ENCODE assay signal across 10 mouse cellular contexts in the genomic region with DNA sequence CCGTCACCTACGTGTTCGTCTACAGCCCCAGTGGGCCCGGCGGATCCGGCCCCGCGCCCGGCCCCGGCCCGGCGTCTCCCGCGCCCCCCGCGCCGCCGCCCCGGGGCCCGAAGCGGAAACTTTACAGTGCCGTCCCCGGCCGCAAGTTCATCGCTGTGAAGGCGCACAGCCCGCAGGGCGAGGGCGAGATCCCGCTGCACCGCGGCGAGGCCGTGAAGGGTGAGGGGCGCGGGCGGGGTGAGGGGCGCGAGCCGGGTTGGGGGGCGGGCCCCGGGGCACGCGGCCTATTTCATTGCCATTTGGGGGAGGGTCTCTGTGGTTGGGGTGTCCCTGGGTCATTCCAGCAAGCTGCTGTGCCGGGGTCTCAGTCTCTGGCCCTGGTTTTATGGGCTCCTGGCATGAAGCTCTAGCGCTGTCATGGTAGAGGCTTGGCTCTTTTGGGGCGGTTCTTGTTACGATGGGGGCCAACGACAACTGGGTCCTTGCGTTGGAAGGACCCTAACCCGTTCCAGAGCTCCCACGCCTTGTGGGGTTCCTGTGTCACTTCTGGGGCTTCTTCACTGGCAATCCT. TPM values are rescaled to one million over a fixed set of nuclear protein-coding genes. Genes with fewer than 3 reads are reported as not detected.
DNase-seq lines count a peak whose midpoint lies in the region; ATAC-seq and TF ChIP-seq lines count a peak whose summit lies in the region.
"Had no signal": no experiment of that assay in that cellular context is flagged by ENCODE, and none has a peak within 500 bp of the region (broad histone marks: within the 10 kb centered on the region; RNA-seq: fewer than 3 reads in every experiment).

No protein-coding gene starts in this region.

- peaks cover 13% of the 10 kb centered on the region for H3K4me1 ChIP-seq in kidney, embryonic 15.5 days
- peaks cover 15% of the 10 kb centered on the region for H3K4me1 ChIP-seq in embryonic facial prominence, embryonic 15.5 days
- peaks cover 12% of the 10 kb centered on the region for H3K4me1 ChIP-seq in limb, embryonic 12.5 days (replicated peaks)
- H3K4me1 ChIP-seq in olfactory bulb, adult 2 months (ENCODE audit: control insufficient read depth, insufficient read depth, low read length): peaks cover 17% of the 10 kb centered on the region

- ATAC-seq in kidney, embryonic 15.5 days (replicated peaks; ENCODE audit: low FRiP score): 0 out of 2 replicates have a peak, but pooled peaks have one; percentile 9
- no peak for ATAC-seq in embryonic facial prominence, embryonic 15.5 days (ENCODE audit: insufficient number of reproducible peaks, low FRiP score, low TSS enrichment, low read depth)
- ATAC-seq in limb, embryonic 12.5 days (ENCODE audit: insufficient number of reproducible peaks, insufficient read depth, low FRiP score, low TSS enrichment, low read depth): peak; percentile 63
- no peak for ATAC-seq in CD4-positive, CD25-positive, alpha-beta regulatory T cell, adult 4 months
- ATAC-seq: Patski had no signal

- TF ChIP-seq POLR2A in olfactory bulb, adult 2 months (IDR thresholded peaks at IDR 0.05; ENCODE audit: insufficient read depth, low read depth, low read length): no peak

- peak overlapping the region; percentile 94 for H3K4me2 ChIP-seq in kidney, embryonic 15.5 days
- peak overlapping the region; percentile 93 for H3K4me2 ChIP-seq in embryonic facial prominence, embryonic 15.5 days (replicated peaks)
- peak overlapping the region; percentile 96 for H3K4me2 ChIP-seq in limb, embryonic 12.5 days

- DNase-seq in kidney, adult 8-10 months: no peak
- DNase-seq in layer of hippocampus, postnatal 36 days: no peak
- no peak for DNase-seq in spleen, postnatal 14 days (ENCODE audit: low spot score in 2 of 2)

- 6% methylated on average over 52 of the region's 52 CpGs for WGBS in kidney, embryonic 15.5 days
- 8% methylated on average over 47 of the region's 52 CpGs for WGBS in embryonic facial prominence, embryonic 15.5 days
- 6% methylated on average over 48 of the region's 52 CpGs for WGBS in limb, embryonic 12.5 days
- WGBS in olfactory bulb, adult 2 months: 13% methylated on average over 51 of the region's 52 CpGs

- no peaks in the 10 kb centered on the region for H3K9me3 ChIP-seq in kidney, embryonic 15.5 days (replicated peaks)
- H3K9me3 ChIP-seq in embryonic facial prominence, embryonic 15.5 days (replicated peaks): no peaks in the 10 kb centered on the region
- H3K9me3 ChIP-seq in limb, embryonic 12.5 days: no peaks in the 10 kb centered on the region

- H3K9ac ChIP-seq in kidney, embryonic 15.5 days: peak overlapping the region; percentile 45
- peak overlapping the region; percentile 57 for H3K9ac ChIP-seq in embryonic facial prominence, embryonic 15.5 days
- peak overlapping the region; percentile 75 for H3K9ac ChIP-seq in limb, embryonic 12.5 days (replicated peaks)

- no peak overlapping the region for H3K27ac ChIP-seq in kidney, embryonic 15.5 days
- no peak overlapping the region for H3K27ac ChIP-seq in embryonic facial prominence, embryonic 15.5 days (replicated peaks)
- H3K27ac ChIP-seq in limb, embryonic 12.5 days: no peak overlapping the region
- H3K27ac ChIP-seq in olfactory bulb, adult 2 months (ENCODE audit: insufficient read depth, low read depth, low read length): no peak overlapping the region
- H3K27ac ChIP-seq: macrophage had no signal

- no peak for TF ChIP-seq CTCF in olfactory bulb, adult 2 months (IDR thresholded peaks at IDR 0.05; ENCODE audit: insufficient read depth, low read depth, low read length)

- peaks cover 48% of the 10 kb centered on the region for H3K27me3 ChIP-seq in kidney, embryonic 15.5 days
- peaks cover 19% of the 10 kb centered on the region; the same call in 1 of the 2 replicates for H3K27me3 ChIP-seq in embryonic facial prominence, embryonic 15.5 days
- peaks cover 36% of the 10 kb centered on the region for H3K27me3 ChIP-seq in limb, embryonic 12.5 days

- no peaks in the 10 kb centered on the region for H3K36me3 ChIP-seq in kidney, embryonic 15.5 days
- H3K36me3 ChIP-seq in embryonic facial prominence, embryonic 15.5 days: no peaks in the 10 kb centered on the region; the same call in 1 of the 2 replicates
- H3K36me3 ChIP-seq in limb, embryonic 12.5 days: no peaks in the 10 kb centered on the region; the same call in 1 of the 2 replicates

- H3K4me3 ChIP-seq in kidney, embryonic 15.5 days (replicated peaks): peak overlapping the region; percentile 65
- peak overlapping the region; percentile 64 for H3K4me3 ChIP-seq in embryonic facial prominence, embryonic 15.5 days (replicated peaks)
- peak overlapping the region; percentile 74 for H3K4me3 ChIP-seq in limb, embryonic 12.5 days (replicated peaks)
- peak overlapping the region; percentile 53 for H3K4me3 ChIP-seq in olfactory bulb, adult 2 months (ENCODE audit: insufficient read depth, low read depth, low read length)

RNA-seq across cellular contexts. Expression of gene Shank3, which starts 24.7 kb away (rescaled TPM):
- 1.8 and 2.2 TPM in 2 replicates for polyA plus RNA-seq in kidney, embryonic 15.5 days (2015; fragmentation: Nextera tagmentation; extraction: Ambion mirVana)
- 2.3 and 3.0 TPM in 2 replicates for polyA plus RNA-seq in embryonic facial prominence, embryonic 15.5 days (2015; fragmentation: Nextera tagmentation; extraction: Ambion mirVana)
- polyA plus RNA-seq in limb, embryonic 12.5 days (2016; fragmentation: Nextera tagmentation; extraction: Ambion mirVana): 2.4 and 3.2 TPM in 2 replicates
- polyA plus RNA-seq in olfactory bulb, adult 2 months (2012; ENCODE audit: insufficient read depth, insufficient read length, low replicate concordance, missing spikeins): not detected in 2 replicates
- total RNA-seq in layer of hippocampus, postnatal 36 days (2021): 100 to 1,000 TPM; 244 to 255 TPM
- not detected for polyA plus RNA-seq in CD4-positive, CD25-positive, alpha-beta regulatory T cell, adult 4 months (2017; shearing (Covaris generic))
- polyA plus RNA-seq: macrophage had no signal

RNA-seq across cellular contexts. Expression of gene Acr, which starts 44.0 kb away (rescaled TPM):
- polyA plus RNA-seq in kidney, embryonic 15.5 days (2015; fragmentation: Nextera tagmentation; extraction: Ambion mirVana): 0.22 and 0.27 TPM in 2 replicates
- 0.13 and 0.24 TPM in 2 replicates for polyA plus RNA-seq in embryonic facial prominence, embryonic 15.5 days (2015; fragmentation: Nextera tagmentation; extraction: Ambion mirVana)
- polyA plus RNA-seq in limb, embryonic 12.5 days (2016; fragmentation: Nextera tagmentation; extraction: Ambion mirVana): 0.28 TPM in 1 of 2 replicates, not detected in the other
- polyA plus RNA-seq in olfactory bulb, adult 2 months (2012; ENCODE audit: insufficient read depth, insufficient read length, low replicate concordance, missing spikeins): not detected in 2 replicates
- 1 to 10 TPM in 1 of 2 experiments, under 1 TPM in 1; 0.91 to 1.2 TPM for total RNA-seq in layer of hippocampus, postnatal 36 days (2021)
- polyA plus RNA-seq in CD4-positive, CD25-positive, alpha-beta regulatory T cell, adult 4 months (2017; shearing (Covaris generic)): not detected
- polyA plus RNA-seq: macrophage, Patski had no signal

RNA-seq across cellular contexts. Expression of gene Arsa, which starts 46.9 kb away (rescaled TPM):
- 14.4 and 18.7 TPM in 2 replicates for polyA plus RNA-seq in kidney, embryonic 15.5 days (2015; fragmentation: Nextera tagmentation; extraction: Ambion mirVana)
- 27.8 and 30.1 TPM in 2 replicates for polyA plus RNA-seq in embryonic facial prominence, embryonic 15.5 days (2015; fragmentation: Nextera tagmentation; extraction: Ambion mirVana)
- polyA plus RNA-seq in limb, embryonic 12.5 days (2016; fragmentation: Nextera tagmentation; extraction: Ambion mirVana): 15.2 and 15.6 TPM in 2 replicates
- polyA plus RNA-seq in olfactory bulb, adult 2 months (2012; ENCODE audit: insufficient read depth, insufficient read length, low replicate concordance, missing spikeins): not detected in 2 replicates
- 10 to 100 TPM; 28.6 to 30.6 TPM for total RNA-seq in layer of hippocampus, postnatal 36 days (2021)
- polyA plus RNA-seq in CD4-positive, CD25-positive, alpha-beta regulatory T cell, adult 4 months (2017; shearing (Covaris generic)): 10 to 100 TPM; 10.2 to 12.6 TPM

Comparison
In these comparisons a context has a peak if more than half of its experiments do, and no peak if none do; other contexts are left out.
1. ATAC-seq: peak in kidney, embryonic 15.5 days (single experiment) and limb, embryonic 12.5 days (single experiment); none in embryonic facial prominence, embryonic 15.5 days (single experiment) and CD4-positive, CD25-positive, alpha-beta regulatory T cell, adult 4 months (single experiment).
2. Peak in every context shown above with its lines, with median percentiles within 50 percentile points of each other: H3K4me2 ChIP-seq, H3K4me3 ChIP-seq and H3K9ac ChIP-seq.